Mouse (Mus musculus) kidney, postnatal 36 days (tissue): ENCODE data around the gene Trpm1.
"Not testable (repeated sequence)": the region's sequence is repeated elsewhere in the genome, so short reads cannot be mapped to it uniquely, and the experiment has no call there.

Experiments
- DNase-seq, 2 experiments: peaks; one replicate each; pipeline ENCODE4 v3.0.0; 2021 to 2022; ENCODE audit warnings: mixed read lengths in 2 of 2

Gene Trpm1

DNA sequence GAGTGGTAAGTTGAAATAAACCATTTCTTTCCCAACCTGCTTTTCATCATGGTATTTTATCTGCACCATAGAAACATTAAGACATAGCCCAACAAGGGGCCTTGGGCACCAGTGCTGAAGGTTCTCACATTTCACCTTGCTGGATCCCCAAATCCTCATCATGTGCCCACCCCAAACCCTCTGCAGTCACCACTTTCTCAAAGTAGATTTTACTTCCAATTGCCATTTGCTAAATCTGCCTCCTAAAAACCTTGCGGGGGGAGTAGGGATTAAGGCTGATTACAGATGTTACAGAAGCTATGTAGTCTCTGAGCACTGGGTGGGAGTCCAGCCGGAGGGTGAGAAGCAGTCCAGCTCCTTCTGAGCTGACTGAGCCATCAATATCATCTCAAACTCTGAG, at the start of gene Trpm1:
Gene Trpm1 (plus strand): TSS at position 301 of the 400 bp plus-strand sequence.
- DNase-seq: no peak

- DNase-seq: no peak
These were observed 31.4 kb upstream of the Trpm1 start for GRCm38 (mm10) chr7:64122131-64122715.

GRCm38 (mm10) chr7:64123721-64124120, 29.9 kb upstream of the Trpm1 start:
- DNase-seq: no peak

DNA sequence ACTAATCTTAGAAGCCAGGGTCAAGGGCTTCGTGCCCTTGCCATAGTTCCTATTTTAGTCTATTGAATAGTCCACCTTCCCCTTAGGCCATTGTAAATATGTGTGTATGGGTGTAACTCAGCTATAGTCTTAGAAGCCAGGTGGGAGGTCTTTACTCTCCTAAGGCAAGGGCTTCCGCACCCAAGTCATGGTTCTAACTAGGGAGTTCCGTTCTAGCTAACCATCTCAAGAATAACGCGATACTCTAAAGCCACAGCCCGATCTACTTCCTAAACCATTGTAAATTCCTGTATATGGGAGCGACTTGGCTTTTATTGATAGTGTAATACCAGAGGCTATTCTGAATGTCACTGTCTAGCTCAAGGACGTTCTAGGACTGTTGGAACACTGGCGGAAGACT, 27.6 kb upstream of the Trpm1 start:
- DNase-seq: not testable (repeated sequence)

GRCm38 (mm10) chr7:64139866-64140265, 13.8 kb upstream of the Trpm1 start:
- DNase-seq: no peak

DNA sequence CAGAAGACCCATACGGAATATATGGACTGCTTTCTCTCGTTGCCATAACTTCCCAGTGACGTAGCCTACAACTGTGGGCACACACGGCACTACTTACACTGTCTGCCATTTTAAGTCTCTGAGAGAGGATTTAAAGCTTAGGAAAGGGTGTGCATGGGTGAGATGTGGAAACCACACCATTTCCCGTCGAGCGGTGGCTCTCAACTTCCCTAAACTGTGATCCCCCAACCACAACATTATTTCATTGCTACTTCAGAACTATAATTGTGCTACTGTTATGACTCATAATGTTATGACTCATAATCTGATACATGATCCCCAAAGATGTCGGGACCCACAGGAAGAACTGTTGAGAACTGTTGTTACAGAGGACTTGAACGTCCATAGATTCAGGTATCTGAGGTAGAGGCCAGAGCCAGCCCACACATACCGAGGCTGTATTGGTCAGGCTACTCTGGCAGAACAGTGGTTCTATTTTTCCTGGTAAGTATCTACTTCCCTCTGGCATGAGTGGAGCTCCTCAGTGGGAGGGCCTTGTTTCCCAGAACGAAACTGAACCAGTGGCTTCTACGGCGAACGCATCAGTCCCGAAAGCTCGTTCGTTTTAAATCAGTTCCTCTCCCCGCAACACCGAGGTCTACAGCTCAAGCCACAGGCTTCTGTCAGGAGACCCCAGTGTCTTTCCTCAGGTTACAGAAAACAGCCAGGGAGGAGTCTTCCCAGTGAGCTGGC, 12.2 kb upstream of the Trpm1 start:
- no peak for DNase-seq

DNA sequence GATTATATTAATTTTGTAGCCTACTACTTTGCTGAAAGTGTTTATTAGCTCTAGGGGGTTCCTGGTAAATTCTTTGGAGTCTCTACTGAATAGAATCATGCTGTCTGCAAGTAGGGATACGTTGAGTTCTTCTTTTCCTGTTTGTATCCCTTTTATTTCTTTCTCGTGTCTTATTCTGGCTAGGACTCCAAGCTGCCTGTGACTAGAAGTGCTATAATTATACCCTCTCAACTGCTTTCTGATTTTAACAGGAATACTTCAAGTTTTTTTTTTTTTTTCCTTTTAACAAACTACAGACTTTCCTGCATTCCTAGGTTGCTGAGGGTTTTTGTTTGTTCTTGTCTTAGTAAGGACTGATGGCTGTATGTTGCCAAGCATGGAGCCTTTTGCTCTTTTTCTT, 4.3 kb upstream of the Trpm1 start:
- no peak for DNase-seq

GRCm38 (mm10) chr7:64149747-64150146, 3.9 kb upstream of the Trpm1 start:
- DNase-seq: peak in 1 of 2 experiments; percentile 42

DNA sequence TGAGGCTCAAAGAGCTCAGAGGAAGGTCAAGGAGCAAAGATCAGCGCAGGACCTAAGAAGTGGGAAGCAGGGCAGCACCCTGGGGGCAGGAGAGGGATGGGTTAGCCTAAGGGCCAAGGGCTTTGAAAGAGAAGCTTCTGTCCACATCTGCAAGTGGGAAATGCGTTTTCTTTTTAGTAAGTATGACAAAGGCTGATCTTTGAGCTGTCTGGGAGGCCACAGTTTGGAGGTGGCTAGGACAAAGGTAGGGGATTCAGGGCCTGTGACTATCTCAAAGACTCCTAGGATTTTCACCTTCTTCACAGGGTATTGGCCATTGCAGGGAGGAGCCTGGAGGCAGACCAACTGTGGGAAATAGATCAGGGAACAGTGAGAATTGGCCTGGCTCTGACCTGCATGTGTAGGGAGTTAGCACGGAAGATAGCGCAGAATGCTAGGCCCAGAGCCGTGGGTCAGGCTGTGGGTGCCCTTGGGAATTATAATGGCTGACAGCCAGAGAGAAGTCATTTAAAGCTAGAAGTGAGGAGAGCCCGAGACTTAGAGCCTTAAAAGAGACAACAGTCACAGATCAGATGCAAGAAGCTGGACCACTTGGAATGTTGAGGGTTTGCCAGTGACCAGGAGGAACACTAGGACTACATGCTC, 3.1 kb upstream of the Trpm1 start:
- DNase-seq: no peak

GRCm38 (mm10) chr7:64155226-64155625, 1.6 kb downstream of the Trpm1 start:
- DNase-seq: no peak

- peak; percentile 88 to 93 for DNase-seq
These were observed 2.1 kb downstream of the Trpm1 start for GRCm38 (mm10) chr7:64155687-64156086.

- DNase-seq: peak; percentile 76 to 86
These were observed 2.8 kb downstream of the Trpm1 start for GRCm38 (mm10) chr7:64156271-64156911.

- no peak for DNase-seq
These were observed 3.5 kb downstream of the Trpm1 start for GRCm38 (mm10) chr7:64156918-64157690.

GRCm38 (mm10) chr7:64158281-64159055, 4.8 kb downstream of the Trpm1 start:
- DNase-seq: no peak

GRCm38 (mm10) chr7:64159056-64159542, 5.5 kb downstream of the Trpm1 start:
- no peak for DNase-seq

DNA sequence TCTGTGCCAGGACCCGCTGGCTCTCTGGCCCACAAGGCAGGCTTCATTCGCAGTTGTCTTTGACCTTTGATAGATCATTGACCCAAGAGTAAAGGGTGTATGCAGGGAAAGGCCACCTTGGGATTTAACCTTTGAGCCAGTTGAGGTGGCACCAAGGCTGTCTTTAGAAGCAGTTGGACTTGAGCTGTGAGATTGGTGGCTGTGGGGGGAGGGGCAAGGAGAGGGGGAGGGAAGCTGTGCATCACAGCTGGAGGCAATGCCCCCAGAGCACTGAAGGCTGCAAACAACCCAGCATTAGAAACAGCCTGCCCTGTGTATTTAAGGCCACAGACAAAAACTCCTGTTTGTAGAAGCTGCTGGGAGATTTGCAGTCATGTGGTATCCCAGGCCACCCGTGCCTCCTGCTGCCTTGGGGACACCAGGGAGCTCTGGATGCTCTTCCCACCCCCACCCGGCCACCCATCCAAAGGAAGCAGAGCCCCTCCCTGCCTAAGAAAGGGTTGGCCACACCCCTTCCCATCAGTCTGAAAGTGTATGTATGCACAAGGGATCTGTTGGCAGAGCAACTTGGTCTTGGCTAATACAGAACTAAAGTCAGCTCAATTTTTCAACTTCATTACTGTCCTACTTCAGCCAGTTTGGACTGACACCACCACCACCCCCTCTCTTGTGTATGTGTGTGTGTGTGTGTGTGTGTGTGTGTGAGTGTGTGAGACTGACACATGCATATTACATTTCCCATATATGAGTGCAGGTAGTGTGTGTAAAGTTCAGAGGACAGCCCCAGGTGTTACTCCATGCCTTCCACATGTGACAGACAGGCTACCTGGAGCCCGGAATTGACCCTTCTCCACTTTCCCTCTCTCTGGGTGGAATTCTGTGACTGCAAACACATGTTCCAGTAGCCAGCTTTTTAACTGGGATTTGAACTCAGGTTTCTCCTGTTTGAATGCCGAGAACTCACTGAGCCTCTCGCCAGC, 6.3 kb downstream of the Trpm1 start:
- peak in 1 of 2 experiments; percentile 32 for DNase-seq

DNA sequence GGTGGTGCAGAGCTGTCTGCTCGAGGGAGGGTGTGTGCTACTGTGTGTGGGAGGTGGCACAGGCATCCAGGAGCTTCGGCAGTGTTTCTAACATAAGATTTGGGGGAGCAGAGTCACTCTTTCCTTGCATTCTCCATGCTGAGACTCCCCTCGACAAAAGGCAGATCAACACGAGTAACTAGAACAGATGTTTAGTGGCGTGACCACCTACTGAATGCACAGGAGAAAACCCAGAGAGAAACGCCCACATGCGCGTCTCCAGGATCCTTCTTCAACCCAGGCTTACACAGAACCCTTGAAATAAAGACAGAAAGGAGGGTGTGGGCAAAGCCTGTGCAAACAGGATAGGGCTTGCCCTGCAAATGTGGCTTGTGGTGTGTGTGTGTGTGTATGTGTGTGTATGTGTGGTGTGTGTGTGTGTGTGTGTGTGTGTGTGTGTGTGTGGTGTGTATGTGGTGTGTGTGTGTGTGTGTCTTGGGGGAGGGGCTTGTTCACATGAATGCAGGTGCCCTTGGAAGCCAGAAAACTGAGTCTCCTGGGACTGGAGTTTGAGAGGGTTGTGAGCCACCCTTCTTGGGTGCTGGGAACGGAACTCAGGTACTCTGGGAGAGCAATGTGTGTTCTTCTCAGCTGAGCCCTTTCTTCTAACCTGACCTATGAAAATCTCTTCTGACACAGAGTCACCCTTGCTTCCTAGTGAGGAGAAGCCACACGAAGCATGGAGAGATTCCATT, 7.3 kb downstream of the Trpm1 start:
- DNase-seq: no peak

- DNase-seq: no peak
These were observed 8.4 kb downstream of the Trpm1 start for GRCm38 (mm10) chr7:64161990-64162389.

- DNase-seq: no peak
These were observed 9.5 kb downstream of the Trpm1 start for GRCm38 (mm10) chr7:64163086-64163485.

DNA sequence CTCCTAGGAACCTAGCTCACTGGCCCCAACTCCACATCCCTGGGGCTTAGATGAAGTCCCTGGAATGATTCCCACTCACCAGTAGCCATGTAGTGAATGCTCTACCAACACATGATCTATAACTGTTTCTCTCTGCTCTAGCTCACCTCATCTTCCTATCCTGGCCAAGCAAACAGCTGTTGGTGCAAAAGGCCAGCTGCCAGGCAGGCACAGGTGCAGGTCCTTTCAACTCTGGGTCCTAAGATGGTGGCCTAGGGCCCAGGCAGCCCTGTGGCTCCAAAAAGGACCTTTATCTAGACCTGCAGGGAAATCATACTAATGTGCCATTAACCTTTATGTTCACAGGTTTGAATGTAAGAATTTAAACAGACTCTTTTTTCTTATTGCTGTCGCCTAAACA, 10.3 kb downstream of the Trpm1 start:
- no peak for DNase-seq
